Mouse (Mus musculus) CH12.LX (cell line): ENCODE data around the gene Mef2d. TPM values are rescaled to one million over a fixed set of nuclear protein-coding genes. Genes with fewer than 3 reads are reported as not detected.

Experiments used
- DNase-seq: peaks from one replicate; pipeline ENCODE4 v3.0.0-alpha.2; 2013; ENCODE audit errors: extremely low read depth
- H3K27ac ChIP-seq: 2 replicates; pipeline ENCODE4 v1.5.1; 2012; ENCODE audit warnings: low read depth, mild to moderate bottlenecking, control low read depth, moderate library complexity; ENCODE audit not compliant: insufficient read depth
- H3K27me3 ChIP-seq: replicated peaks from 2 replicates; pipeline ENCODE3; 2012; ENCODE audit warnings: inconsistent platforms
- H3K36me3 ChIP-seq, 2 experiments: replicated peaks in 1 of 2; 2 replicates each; pipeline versions ENCODE3 to v1.6.1; 2012; ENCODE audit warnings: inconsistent platforms in 1 of 2, low read length in 1 of 2, mild to moderate bottlenecking in 1 of 2, mixed read lengths in 1 of 2, moderate library complexity in 1 of 2; ENCODE audit not compliant: control insufficient read depth in 1 of 2, insufficient read depth in 1 of 2
- H3K4me1 ChIP-seq, 2 experiments: 2 replicates each; pipeline ENCODE4 v1.6.1; 2012; ENCODE audit warnings: inconsistent platforms in 1 of 2, moderate library complexity in 1 of 2; ENCODE audit not compliant: insufficient read depth in 2 of 2, control insufficient read depth in 1 of 2
- H3K4me2 ChIP-seq: 2 replicates; pipeline ENCODE4 v1.6.1; 2012; ENCODE audit warnings: low read depth, mild to moderate bottlenecking, control low read depth; ENCODE audit not compliant: poor library complexity, insufficient read depth, severe bottlenecking
- H3K4me3 ChIP-seq, 3 experiments: fragments of 150-350 bp in 1 of 3; sonication (generic) in 1 of 3; replicated peaks in 1 of 3; 2 replicates each; pipeline versions ENCODE3 to v1.5.1; 2011 to 2012; ENCODE audit warnings: low read depth in 2 of 3, low read length in 2 of 3, mild to moderate bottlenecking in 2 of 3, moderate library complexity in 2 of 3, control low read depth in 1 of 3, improper control_type of control experiment in 1 of 3, inconsistent platforms in 1 of 3, mixed read lengths in 1 of 3; ENCODE audit not compliant: poor library complexity in 1 of 3
- H3K79me2 ChIP-seq: replicated peaks from 2 replicates; pipeline ENCODE4 v1.6.1; 2012; ENCODE audit warnings: mild to moderate bottlenecking, moderate library complexity; ENCODE audit not compliant: control insufficient read depth, poor library complexity, insufficient read depth, severe bottlenecking; ENCODE audit errors: extremely low read depth
- H3K9ac ChIP-seq: 2 replicates; pipeline ENCODE4 v1.6.1; 2012; ENCODE audit warnings: low read depth, mild to moderate bottlenecking, control low read depth, moderate library complexity; ENCODE audit not compliant: insufficient read depth
- H3K9me3 ChIP-seq: replicated peaks from 2 replicates; pipeline ENCODE3; 2012; ENCODE audit warnings: low read length, inconsistent platforms, mixed read lengths
- CHD1 ChIP-seq: IDR thresholded peaks from 2 replicates; pipeline ENCODE4 v1.6.1; 2012; ENCODE audit warnings: low read depth, low read length, improper control_type of control experiment, inconsistent platforms
- CHD2 ChIP-seq: IDR thresholded peaks from 2 replicates; pipeline ENCODE4 v1.6.1; 2011; ENCODE audit warnings: low read length, improper control_type of control experiment
- ELF1 ChIP-seq: IDR thresholded peaks from 2 replicates; pipeline ENCODE4 v1.6.1; 2014; ENCODE audit warnings: low read depth, mild to moderate bottlenecking, inconsistent platforms, low read length, improper control_type of control experiment
- GABPA ChIP-seq: IDR thresholded peaks from 2 replicates; pipeline ENCODE4 v1.6.1; 2012; ENCODE audit warnings: low read depth, low read length, improper control_type of control experiment, inconsistent platforms; ENCODE audit not compliant: insufficient replicate concordance
- IRF4 ChIP-seq: IDR thresholded peaks from 2 replicates; pipeline ENCODE4 v1.6.1; 2014; ENCODE audit warnings: low read depth, mild to moderate bottlenecking, inconsistent platforms, low read length, improper control_type of control experiment
- JUND ChIP-seq: conservative IDR thresholded peaks from 2 replicates; pipeline ENCODE4 v1.6.1; 2011; ENCODE audit warnings: low read depth, low read length, improper control_type of control experiment
- NELFE ChIP-seq: IDR thresholded peaks from 2 replicates; pipeline ENCODE4 v1.6.1; 2011; ENCODE audit warnings: low read depth, low read length, improper control_type of control experiment
- NRF1 ChIP-seq: IDR thresholded peaks from 2 replicates; pipeline ENCODE4 v1.6.1; 2014; ENCODE audit warnings: low read depth, mild to moderate bottlenecking, inconsistent platforms, low read length, improper control_type of control experiment, moderate library complexity
- PAX5 ChIP-seq: IDR thresholded peaks from 2 replicates; pipeline ENCODE4 v1.6.1; 2012; ENCODE audit warnings: low read length, inconsistent platforms, mixed read lengths
- POLR2A ChIP-seq: IDR thresholded peaks from 2 replicates; pipeline ENCODE4 v1.6.1; 2011; ENCODE audit warnings: low read depth, mild to moderate bottlenecking, improper control_type of control experiment, low read length
- UBTF ChIP-seq: IDR thresholded peaks from 2 replicates; pipeline ENCODE4 v1.6.1; 2012; ENCODE audit warnings: low read depth, mild to moderate bottlenecking, inconsistent platforms, low read length, improper control_type of control experiment, moderate library complexity
- USF1 ChIP-seq: IDR thresholded peaks from 2 replicates; pipeline ENCODE4 v1.6.1; 2014; ENCODE audit warnings: low read depth, mild to moderate bottlenecking, inconsistent platforms, low read length, improper control_type of control experiment
- USF2 ChIP-seq: conservative IDR thresholded peaks from 2 replicates; pipeline ENCODE4 v1.6.1; 2011; ENCODE audit warnings: low read depth, low read length, improper control_type of control experiment
- ZMIZ1 ChIP-seq: IDR thresholded peaks from 2 replicates; pipeline ENCODE4 v1.6.1; 2012; ENCODE audit warnings: low read depth, mild to moderate bottlenecking, inconsistent platforms, low read length, improper control_type of control experiment
- dilution Hi-C: fragments of 300-500 bp; cut with MboI; formaldehyde crosslinking; loops from 2 replicates; pipeline ENCODE4 v1.14.3; 2020; ENCODE audit warnings: low sequenced_read_pairs; ENCODE audit not compliant: extremely low pct_unique_long_range_greater_than_20kb, extremely low pct_ligation_motif_present
- in situ Hi-C: fragments of 300-500 bp; cut with MboI; formaldehyde crosslinking; loops from 3 replicates; pipeline ENCODE4 v1.14.3; 2019; ENCODE audit warnings: low sequenced_read_pairs, low pct_ligation_motif_present, low pct_unique_long_range_greater_than_20kb, mixed read lengths
- polyA plus RNA-seq: library from polyadenylated mRNA; unstranded; fragments of >175 nt; gene quantifications from 2 replicates; pipeline ENCODE4 v1.2.1, GENCODE M21; 2012; ENCODE audit warnings: low read depth; ENCODE audit not compliant: insufficient read length
- total RNA-seq, 2 experiments: library from RNA; depleted of rRNA; stranded (reverse); fragments of 300-350 nt in 1 of 2; fragments of >200 nt in 1 of 2; gene quantifications; 2 replicates each; pipeline ENCODE4 v1.2.3; 2012 to 2014

Mef2d gene
- total and polyA plus RNA-seq, 3 experiments: 4.8 to 75.8 (median 10.9) TPM

DNA sequence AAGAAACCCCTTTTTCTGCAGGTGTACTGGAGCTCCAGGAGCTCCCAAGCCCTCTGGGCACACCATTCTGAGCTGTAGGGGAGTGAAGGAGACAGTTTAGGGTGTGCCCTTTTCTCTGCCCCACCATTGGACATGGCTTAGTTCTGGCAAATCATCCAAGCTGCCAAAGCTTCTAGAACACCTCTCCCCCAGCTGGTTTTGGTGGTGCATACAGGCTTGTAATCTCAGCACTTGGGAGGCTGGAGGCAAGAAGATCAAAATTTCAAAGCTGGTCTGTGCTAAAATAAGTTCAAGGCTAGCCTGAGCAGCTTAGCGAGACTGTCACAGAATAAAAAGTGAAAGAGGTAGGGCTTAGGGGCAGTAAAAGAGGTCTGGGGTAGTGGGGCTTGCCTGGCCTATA, 70.2 kb downstream of the Mef2d start:
- peaks cover 9% of the 10 kb centered on the region for H3K9me3 ChIP-seq
- H3K79me2 ChIP-seq: no peaks in the 10 kb centered on the region
- H3K4me1 ChIP-seq: no peaks in the 10 kb centered on the region; a peak in 1 of 4 replicates
- H3K4me3 ChIP-seq: no peak overlapping the region
- no peak overlapping the region for H3K4me2 ChIP-seq
- H3K27ac ChIP-seq: no peak overlapping the region
- no peak for TF ChIP-seq POLR2A
- TF ChIP-seq CHD1: no peak
- no peak for TF ChIP-seq IRF4
- TF ChIP-seq USF1: no peak
- no peak for TF ChIP-seq ELF1
- no peak for TF ChIP-seq NELFE
- no peak for TF ChIP-seq UBTF
- no peak for TF ChIP-seq ZMIZ1
- no peak for TF ChIP-seq NRF1
- no peak overlapping the region for H3K9ac ChIP-seq
- dilution Hi-C loops (no loop called here), in situ Hi-C loops (no loop called here)
- no peaks in the 10 kb centered on the region for H3K36me3 ChIP-seq
- DNase-seq: no peak
- peaks cover 97% of the 10 kb centered on the region for H3K27me3 ChIP-seq

DNA sequence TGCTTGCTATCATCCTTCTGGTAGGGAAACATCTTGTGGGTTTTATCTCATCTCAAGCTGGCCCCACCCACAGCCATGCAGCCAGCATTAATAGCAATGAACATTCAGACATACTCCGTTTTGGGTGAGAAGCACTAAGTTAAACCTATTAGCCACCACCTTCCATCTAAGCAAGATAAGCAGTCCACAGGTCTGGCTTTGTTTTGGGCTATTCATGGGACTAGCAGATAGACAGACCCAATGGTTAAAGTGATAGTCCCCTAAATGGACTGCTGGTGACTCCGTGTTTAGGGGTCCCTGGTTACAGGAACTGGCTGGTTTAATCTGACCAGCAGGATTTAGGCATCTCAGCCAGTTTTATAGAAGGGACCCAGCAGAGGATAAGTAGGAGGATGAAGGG, 70.8 kb downstream of the Mef2d start:
- DNase-seq: no peak
- peaks cover 95% of the 10 kb centered on the region for H3K27me3 ChIP-seq
- H3K79me2 ChIP-seq: no peaks in the 10 kb centered on the region
- dilution Hi-C loops (no loop called here), in situ Hi-C loops (no loop called here)
- no peaks in the 10 kb centered on the region for H3K36me3 ChIP-seq
- H3K27ac ChIP-seq: no peak overlapping the region
- no peak overlapping the region for H3K4me2 ChIP-seq
- peaks cover 9% of the 10 kb centered on the region for H3K9me3 ChIP-seq
- TF ChIP-seq ELF1: no peak
- no peak for TF ChIP-seq USF1
- TF ChIP-seq CHD1: no peak
- TF ChIP-seq IRF4: no peak
- no peak for TF ChIP-seq USF2
- no peak for TF ChIP-seq CHD2
- TF ChIP-seq JUND: no peak
- TF ChIP-seq UBTF: no peak
- no peak for TF ChIP-seq NRF1
- no peak for TF ChIP-seq GABPA
- H3K4me3 ChIP-seq: no peak overlapping the region
- H3K4me1 ChIP-seq: no peaks in the 10 kb centered on the region; a peak in 1 of 4 replicates
- no peak overlapping the region for H3K9ac ChIP-seq

GRCm38 (mm10) chr3:88214197-88214938, 72.2 kb downstream of the Mef2d start:
- Histone ChIP-seq H3K27ac (no peak overlapping the region), H3K4me2 (no peak overlapping the region)
- dilution Hi-C loops: no loop called here

More at GRCm38 (mm10) chr3:88214197-88214938, 72.2 kb downstream of the Mef2d start:
- H3K36me3 ChIP-seq: no peaks in the 10 kb centered on the region
- no peak overlapping the region for H3K9ac ChIP-seq
- no peak for TF ChIP-seq PAX5
- H3K27me3 ChIP-seq: peaks cover 93% of the 10 kb centered on the region
- H3K4me1 ChIP-seq: no peaks in the 10 kb centered on the region; a peak in 1 of 4 replicates
- no peak overlapping the region for H3K4me3 ChIP-seq
- no peak for DNase-seq
- H3K79me2 ChIP-seq: no peaks in the 10 kb centered on the region
- peaks cover 9% of the 10 kb centered on the region for H3K9me3 ChIP-seq
- in situ Hi-C loops: no loop called here
